ENCODE assay signal across 9 mouse cellular contexts in the genomic region with DNA sequence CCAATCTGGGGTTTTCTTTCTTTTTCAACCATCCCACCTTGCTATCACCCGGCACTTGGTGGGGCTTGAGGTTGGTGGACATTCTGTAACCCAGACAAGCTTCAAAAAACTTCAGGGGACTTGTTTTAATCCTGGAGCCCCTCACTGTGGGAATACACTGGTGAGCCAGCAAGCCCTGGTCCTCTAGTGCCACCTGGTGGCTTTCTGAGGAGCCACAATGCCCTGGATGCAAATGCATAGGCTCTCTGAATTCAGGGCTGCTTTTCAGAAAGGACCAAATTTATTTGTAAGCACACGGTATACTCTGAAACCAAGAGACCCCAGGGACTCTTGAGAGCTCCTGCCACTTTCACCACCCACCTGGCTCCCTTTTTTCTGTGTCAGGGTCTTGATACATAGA. TPM values are rescaled to one million over a fixed set of nuclear protein-coding genes. Genes with fewer than 3 reads are reported as not detected.
A peak's percentile ranks its signal among the peaks of the same experiment; 100 is the strongest.
DNase-seq lines count a peak whose midpoint lies in the region; ATAC-seq and TF ChIP-seq lines count a peak whose summit lies in the region.
"Had no signal": no experiment of that assay in that cellular context is flagged by ENCODE, and none has a peak within 500 bp of the region (broad histone marks: within the 10 kb centered on the region; RNA-seq: fewer than 3 reads in every experiment).

No protein-coding gene starts in this region.

- H3K4me2 ChIP-seq in intestine, embryonic 14.5 days (ENCODE audit: low read length): no peak overlapping the region
- no peak overlapping the region for H3K4me2 ChIP-seq in intestine, embryonic 15.5 days (replicated peaks)
- no peak overlapping the region for H3K4me2 ChIP-seq in midbrain, postnatal 0 days (ENCODE audit: low read depth, low read length, poor library complexity, severe bottlenecking)
- H3K4me2 ChIP-seq: liver, embryonic 15.5 days had no signal

- H3K27me3 ChIP-seq in intestine, embryonic 14.5 days (replicated peaks; ENCODE audit: control insufficient read depth, insufficient read depth, low read length): no peaks in the 10 kb centered on the region
- H3K27me3 ChIP-seq in intestine, embryonic 15.5 days (replicated peaks): no peaks in the 10 kb centered on the region
- no peaks in the 10 kb centered on the region for H3K27me3 ChIP-seq in midbrain, postnatal 0 days (ENCODE audit: insufficient read depth, low read length)
- no peaks in the 10 kb centered on the region for H3K27me3 ChIP-seq in splenic B cell, adult 2 months (ENCODE audit: control insufficient read depth, insufficient read depth, low read length, poor library complexity, severe bottlenecking)
- H3K27me3 ChIP-seq: liver, embryonic 15.5 days had no signal

- H3K4me3 ChIP-seq in intestine, embryonic 14.5 days (ENCODE audit: low read depth, low read length): no peak overlapping the region
- H3K4me3 ChIP-seq in intestine, embryonic 15.5 days (replicated peaks): no peak overlapping the region
- H3K4me3 ChIP-seq in embryonic fibroblast, embryonic 13.5 days (ENCODE audit: insufficient read depth, low read length): no peak overlapping the region
- no peak overlapping the region for H3K4me3 ChIP-seq in midbrain, postnatal 0 days (ENCODE audit: low read depth, low read length)
- H3K4me3 ChIP-seq: liver, embryonic 15.5 days had no signal

- no peak for TF ChIP-seq POLR2A in embryonic fibroblast, embryonic 13.5 days (IDR thresholded peaks at IDR 0.05; ENCODE audit: low read depth, low read length)

- peaks cover 40% of the 10 kb centered on the region for H3K36me3 ChIP-seq in intestine, embryonic 14.5 days (ENCODE audit: control insufficient read depth, insufficient read depth, low read length)
- peaks cover 13% of the 10 kb centered on the region; the same call in 1 of the 2 replicates for H3K36me3 ChIP-seq in intestine, embryonic 15.5 days
- H3K36me3 ChIP-seq in midbrain, postnatal 0 days (ENCODE audit: insufficient read depth, low read length): peaks cover 37% of the 10 kb centered on the region
- no peaks in the 10 kb centered on the region; the same call in 1 of the 2 replicates for H3K36me3 ChIP-seq in splenic B cell, adult 2 months (ENCODE audit: control insufficient read depth, insufficient read depth, low read length, poor library complexity, severe bottlenecking)

- intact Hi-C loops in left cerebral cortex, postnatal 10 days (cut with DNase I): no loop called here

- DNase-seq in intestine, embryonic 14.5 days (ENCODE audit: low spot score): peak; percentile 72
- DNase-seq in adrenal gland, postnatal 10 days: peak; percentile 81
- DNase-seq in left cerebral cortex, postnatal 10 days (ENCODE audit: extremely low spot score in 1 of 2, low spot score in 2 of 2): peak; percentile 77 to 78
- DNase-seq in midbrain, postnatal 0 days (ENCODE audit: low spot score): peak; percentile 80
- peak; percentile 79 for DNase-seq in splenic B cell, adult 2 months (ENCODE audit: low read depth, low spot score)

- H3K9ac ChIP-seq in intestine, embryonic 14.5 days (ENCODE audit: low read length): no peak overlapping the region
- H3K9ac ChIP-seq in intestine, embryonic 15.5 days: no peak overlapping the region
- no peak overlapping the region for H3K9ac ChIP-seq in midbrain, postnatal 0 days (replicated peaks; ENCODE audit: low read length, poor library complexity, severe bottlenecking)
- H3K9ac ChIP-seq: liver, embryonic 15.5 days had no signal

- 10% methylated on average over 2 of the region's 2 CpGs for WGBS in intestine, embryonic 14.5 days
- WGBS in intestine, embryonic 15.5 days: 12% methylated on average over 2 of the region's 2 CpGs
- WGBS in midbrain, postnatal 0 days: 5% methylated on average over 2 of the region's 2 CpGs

- ATAC-seq in intestine, embryonic 14.5 days (replicated peaks; ENCODE audit: low FRiP score, low TSS enrichment, low read depth): no peak
- ATAC-seq in intestine, embryonic 15.5 days: no peak
- ATAC-seq in hematopoietic stem cell, adult 5-6 weeks (replicated peaks in 1 of 2; ENCODE audit: insufficient read depth in 1 of 2, low FRiP score in 2 of 2, low TSS enrichment in 1 of 2, low read depth in 1 of 2, poor library complexity in 2 of 2, severe bottlenecking in 2 of 2): peak; percentile 54 to 71; a peak in 2 of 4 replicates
- ATAC-seq in midbrain, postnatal 0 days (ENCODE audit: low FRiP score): no peak

- no peak overlapping the region for H3K27ac ChIP-seq in intestine, embryonic 14.5 days (ENCODE audit: low read depth)
- no peak overlapping the region for H3K27ac ChIP-seq in intestine, embryonic 15.5 days
- H3K27ac ChIP-seq in embryonic fibroblast, embryonic 13.5 days (ENCODE audit: insufficient read depth, low read length): no peak overlapping the region
- no peak overlapping the region for H3K27ac ChIP-seq in midbrain, postnatal 0 days (ENCODE audit: low read depth, low read length)
- H3K27ac ChIP-seq: liver, embryonic 15.5 days had no signal

- no peaks in the 10 kb centered on the region for H3K9me3 ChIP-seq in intestine, embryonic 14.5 days (ENCODE audit: control insufficient read depth, low read length)
- H3K9me3 ChIP-seq in intestine, embryonic 15.5 days: no peaks in the 10 kb centered on the region
- no peaks in the 10 kb centered on the region for H3K9me3 ChIP-seq in midbrain, postnatal 0 days (ENCODE audit: low read length)
- H3K9me3 ChIP-seq: liver, embryonic 15.5 days had no signal

- peak; percentile 84 for TF ChIP-seq CTCF in embryonic fibroblast, embryonic 13.5 days (IDR thresholded peaks at IDR 0.05; ENCODE audit: borderline replicate concordance, insufficient read depth, low read length)
- peak; percentile 95 for TF ChIP-seq CTCF in midbrain, postnatal 0 days (IDR thresholded peaks at IDR 0.05)

- H3K4me1 ChIP-seq in intestine, embryonic 14.5 days (replicated peaks; ENCODE audit: control insufficient read depth, insufficient read depth, low read length): no peaks in the 10 kb centered on the region
- no peaks in the 10 kb centered on the region for H3K4me1 ChIP-seq in intestine, embryonic 15.5 days (replicated peaks)
- H3K4me1 ChIP-seq in embryonic fibroblast, embryonic 13.5 days (ENCODE audit: control insufficient read depth, insufficient read depth, low read length): no peaks in the 10 kb centered on the region
- no peaks in the 10 kb centered on the region for H3K4me1 ChIP-seq in midbrain, postnatal 0 days (ENCODE audit: insufficient read depth, low read length)
- H3K4me1 ChIP-seq: liver, embryonic 15.5 days had no signal

RNA-seq across cellular contexts. Expression of a gene that starts 17.2 kb away (rescaled TPM):
- polyA plus RNA-seq in intestine, embryonic 14.5 days (2014; fragmentation: Nextera tagmentation; extraction: Ambion mirVana): 12.7 and 13.0 TPM in 2 replicates
- polyA plus RNA-seq in intestine, embryonic 15.5 days (2015; fragmentation: Nextera tagmentation; extraction: Ambion mirVana): 9.3 and 9.4 TPM in 2 replicates
- total RNA-seq in adrenal gland, postnatal 10 days (2021): 10 to 100 TPM; 10.7 to 12.7 TPM
- polyA plus RNA-seq in embryonic fibroblast, embryonic 13.5 days (2011; ENCODE audit: insufficient read length, low read depth, missing spikeins): 4.3 and 5.6 TPM in 2 replicates
- total RNA-seq in hematopoietic stem cell, adult 5-6 weeks (2017): 14.7 and 18.9 TPM in 2 replicates
- total RNA-seq in left cerebral cortex, postnatal 10 days (2021): 10 to 100 TPM in 1 of 2 experiments, 1 to 10 TPM in 1; 9.7 to 11.7 TPM
- 18.5 and 25.4 TPM in 2 replicates for total RNA-seq in midbrain, postnatal 0 days (2014; rRNA removed)
- 8.8 and 10.6 TPM in 2 replicates for polyA plus RNA-seq in midbrain, postnatal 0 days (2015; fragmentation: Nextera tagmentation; extraction: Ambion mirVana)

RNA-seq across cellular contexts. Expression of a gene that starts 23.3 kb away (rescaled TPM):
- 5.0 and 5.4 TPM in 2 replicates for polyA plus RNA-seq in intestine, embryonic 14.5 days (2014; fragmentation: Nextera tagmentation; extraction: Ambion mirVana)
- polyA plus RNA-seq in intestine, embryonic 15.5 days (2015; fragmentation: Nextera tagmentation; extraction: Ambion mirVana): 4.1 and 4.2 TPM in 2 replicates
- 10 to 100 TPM; 14.4 to 17.2 TPM for total RNA-seq in adrenal gland, postnatal 10 days (2021)
- polyA plus RNA-seq in embryonic fibroblast, embryonic 13.5 days (2011; ENCODE audit: insufficient read length, low read depth, missing spikeins): 0.08 and 0.09 TPM in 2 replicates
- total RNA-seq in hematopoietic stem cell, adult 5-6 weeks (2017): 3.9 and 5.6 TPM in 2 replicates
- total RNA-seq in left cerebral cortex, postnatal 10 days (2021): 10 to 100 TPM; 51.1 to 54.5 TPM
- total RNA-seq in midbrain, postnatal 0 days (2014; rRNA removed): 30.8 and 32.2 TPM in 2 replicates
- 31.0 and 31.6 TPM in 2 replicates for polyA plus RNA-seq in midbrain, postnatal 0 days (2015; fragmentation: Nextera tagmentation; extraction: Ambion mirVana)

RNA-seq across cellular contexts. Expression of a gene that starts 31.3 kb away (rescaled TPM):
- not detected in 2 replicates for polyA plus RNA-seq in intestine, embryonic 14.5 days (2014; fragmentation: Nextera tagmentation; extraction: Ambion mirVana)
- not detected in 2 replicates for polyA plus RNA-seq in intestine, embryonic 15.5 days (2015; fragmentation: Nextera tagmentation; extraction: Ambion mirVana)
- not detected for total RNA-seq in adrenal gland, postnatal 10 days (2021)
- polyA plus RNA-seq in embryonic fibroblast, embryonic 13.5 days (2011; ENCODE audit: insufficient read length, low read depth, missing spikeins): not detected in 2 replicates
- not detected in 2 replicates for total RNA-seq in hematopoietic stem cell, adult 5-6 weeks (2017)
- total RNA-seq in left cerebral cortex, postnatal 10 days (2021): 10 to 100 TPM; 80.8 to 96.0 TPM
- 53.9 and 63.6 TPM in 2 replicates for total RNA-seq in midbrain, postnatal 0 days (2014; rRNA removed)
- polyA plus RNA-seq in midbrain, postnatal 0 days (2015; fragmentation: Nextera tagmentation; extraction: Ambion mirVana): 14.3 and 14.4 TPM in 2 replicates
- polyA plus RNA-seq: liver, embryonic 15.5 days had no signal

Comparison
In these comparisons a context has a peak if more than half of its experiments do, and no peak if none do; other contexts are left out.
1. ATAC-seq: peak in hematopoietic stem cell, adult 5-6 weeks (2 of 2); none in intestine, embryonic 14.5 days (single experiment), intestine, embryonic 15.5 days (single experiment) and midbrain, postnatal 0 days (single experiment).
2. RNA of a gene that starts 31.3 kb away (total RNA-seq): 80.8 to 96.0 TPM in left cerebral cortex, postnatal 10 days and 53.9 to 63.6 TPM in midbrain, postnatal 0 days; not detected in adrenal gland, postnatal 10 days and not detected in hematopoietic stem cell, adult 5-6 weeks; every median in the first group is over 10 times any median in the second.
3. Peak in every context shown above with its lines, with median percentiles within 50 percentile points of each other: DNase-seq.